Mouse (Mus musculus) Patski (cell line): ENCODE measurements around the gene Cdc42bpg. TPM values are rescaled to one million over a fixed set of nuclear protein-coding genes. Genes with fewer than 3 reads are reported as not detected.

Experiments
- ATAC-seq: fragments of 100-300 bp; one replicate; pipeline ENCODE4 v1.8.0; 2021
- CTCF ChIA-PET: fragments of 350-600 bp; sonication (Branson Sonifier 250); formaldehyde crosslinking; loops from one replicate; lab custom pipeline; 2022; ENCODE audit warnings: inconsistent platforms; lab: Charles Lee
- POLR2A ChIA-PET: fragments of 350-600 bp; sonication (Branson Sonifier 250); formaldehyde crosslinking; loops from one replicate; lab custom pipeline; 2022; ENCODE audit warnings: antibody characterized with exemption, inconsistent platforms; lab: Charles Lee
- DNase-seq: peaks from one replicate; pipeline ENCODE4 v3.0.0-alpha.2; 2011; ENCODE audit warnings: low read depth, low spot score
- H3K27me3 ChIP-seq: fragments of 371-371 bp; one replicate; pipeline ENCODE4 v1.5.1; 2021
- CTCF ChIP-seq: fragments of 100-300 bp; IDR thresholded peaks from one replicate; pipeline ENCODE4 v1.5.1; 2021
- in situ Hi-C: fragments of 300-500 bp; cut with MboI; formaldehyde crosslinking; loops from 3 replicates; pipeline ENCODE4 v1.11.1; 2018; ENCODE audit warnings: low pct_unique_long_range_greater_than_20kb, mixed read lengths
- polyA plus RNA-seq: library from polyadenylated mRNA; unstranded; gene quantifications from one replicate; pipeline ENCODE4 v1.2.3, GENCODE M21; 2021

Cdc42bpg gene
- polyA plus RNA-seq, 1 experiment from 2014 or later: 41.2 TPM

- DNase-seq (no peak), ATAC-seq (no peak)
- in situ Hi-C loops: no loop called here
- no peak for TF ChIP-seq CTCF
- ChIA-PET POLR2A (interaction anchor here (3.3 kb wide), 1 partner anchor 14 kb away, joined by 18 read pairs; the partner anchor contains the start of gene Ehd1), CTCF (interaction anchor here (0.7 to 2.2 kb wide), 2 partner anchors 11 to 14 kb away, joined by 3 to 7 read pairs; no protein-coding TSS in a partner anchor)
- no peaks in the 10 kb centered on the region for H3K27me3 ChIP-seq
Observed at GRCm38 (mm10) chr19:6292262-6292661, 14.0 kb upstream of the Cdc42bpg start.

DNA sequence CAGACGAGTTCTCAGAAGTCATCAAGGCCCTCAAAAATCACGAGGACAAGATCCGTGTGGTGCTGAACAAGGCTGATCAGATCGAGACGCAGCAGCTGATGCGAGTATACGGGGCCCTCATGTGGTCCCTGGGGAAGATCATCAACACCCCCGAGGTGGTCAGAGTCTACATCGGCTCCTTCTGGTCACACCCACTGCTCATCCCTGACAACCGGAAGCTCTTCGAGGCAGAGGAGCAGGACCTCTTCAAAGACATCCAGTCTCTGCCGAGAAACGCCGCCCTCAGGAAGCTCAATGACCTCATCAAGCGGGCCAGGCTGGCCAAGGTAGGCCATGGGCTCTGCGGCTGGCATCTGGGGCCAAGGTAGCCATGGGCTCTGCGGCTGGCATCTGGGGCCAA, 12.0 kb upstream of the Cdc42bpg start:
- in situ Hi-C loops: no loop called here
- CTCF ChIA-PET: interaction anchor here (1.5 to 12.0 kb wide), 2 partner anchors 17 to 41 kb away, joined by 3 to 89 read pairs; partner anchors contain the start of genes Ehd1 and Men1
- POLR2A ChIA-PET: interaction anchor here (0.7 kb wide), 1 partner anchor 38 kb away, joined by 3 read pairs; no protein-coding TSS in a partner anchor
- DNase-seq (no peak), ATAC-seq (no peak)
- H3K27me3 ChIP-seq: no peaks in the 10 kb centered on the region
- no peak for TF ChIP-seq CTCF

DNA sequence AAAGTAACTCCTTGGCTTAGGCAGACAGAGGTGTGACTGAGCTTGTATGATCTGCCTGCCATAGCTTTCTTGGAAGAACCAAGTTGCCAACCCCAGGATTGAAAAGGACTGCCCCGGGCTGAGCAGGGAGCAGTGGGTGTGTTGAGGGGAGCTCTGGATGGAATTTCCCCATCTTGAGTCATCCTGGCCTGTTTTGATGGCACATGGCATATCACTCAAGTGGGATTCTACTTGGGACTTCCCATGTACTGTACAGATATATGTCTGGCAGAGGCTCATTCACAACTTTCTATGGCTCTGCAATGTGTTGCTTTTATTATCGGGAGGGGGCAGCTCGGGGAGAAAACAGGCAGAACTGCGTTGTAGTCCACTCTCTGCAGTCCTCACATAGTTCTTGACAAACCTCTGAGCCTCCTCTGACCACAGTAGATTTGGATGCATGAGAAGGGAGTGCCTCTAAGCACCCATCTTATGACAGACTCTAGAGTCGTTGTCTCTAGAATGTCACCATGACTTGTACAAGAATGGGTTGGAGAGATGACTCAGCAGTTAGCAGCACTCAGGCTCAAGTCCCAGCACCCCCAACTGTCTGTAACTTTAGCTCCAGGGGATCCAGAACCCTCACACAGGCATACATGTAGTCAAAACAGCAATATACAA, 9.6 kb upstream of the Cdc42bpg start:
- POLR2A ChIA-PET: interaction anchor here (4.4 kb wide), 1 partner anchor 19 kb away, joined by 28 read pairs; the partner anchor contains the start of gene Ehd1

GRCm38 (mm10) chr19:6297641-6298040, 8.6 kb upstream of the Cdc42bpg start:
- CTCF ChIA-PET: interaction anchor here (1.1 to 12.0 kb wide), 5 partner anchors 10 to 34 kb away, joined by 3 to 89 read pairs (median 4); partner anchors contain the start of gene Ehd1
- no peaks in the 10 kb centered on the region for H3K27me3 ChIP-seq
- DNase-seq: peak; percentile 71
- in situ Hi-C loops: no loop called here
- no peak for TF ChIP-seq CTCF
- peak; percentile 61 for ATAC-seq
- POLR2A ChIA-PET: interaction anchor here (0.6 to 4.4 kb wide), 2 partner anchors 20 to 37 kb away, joined by 3 to 28 read pairs; partner anchors contain the start of genes Ehd1 and Men1

More for the DNA sequence above, 9.6 kb upstream of the Cdc42bpg start:
- no peak for TF ChIP-seq CTCF
- DNase-seq: no peak
- in situ Hi-C loops: no loop called here
- H3K27me3 ChIP-seq: no peaks in the 10 kb centered on the region
- CTCF ChIA-PET: interaction anchor here (1.1 to 12.0 kb wide), 2 partner anchors 20 to 26 kb away, joined by 3 to 89 read pairs; partner anchors contain the start of gene Ehd1
- ATAC-seq: no peak

- in situ Hi-C loops: no loop called here
- no peak for DNase-seq
Observed at GRCm38 (mm10) chr19:6299003-6299402, 7.3 kb upstream of the Cdc42bpg start.

DNA sequence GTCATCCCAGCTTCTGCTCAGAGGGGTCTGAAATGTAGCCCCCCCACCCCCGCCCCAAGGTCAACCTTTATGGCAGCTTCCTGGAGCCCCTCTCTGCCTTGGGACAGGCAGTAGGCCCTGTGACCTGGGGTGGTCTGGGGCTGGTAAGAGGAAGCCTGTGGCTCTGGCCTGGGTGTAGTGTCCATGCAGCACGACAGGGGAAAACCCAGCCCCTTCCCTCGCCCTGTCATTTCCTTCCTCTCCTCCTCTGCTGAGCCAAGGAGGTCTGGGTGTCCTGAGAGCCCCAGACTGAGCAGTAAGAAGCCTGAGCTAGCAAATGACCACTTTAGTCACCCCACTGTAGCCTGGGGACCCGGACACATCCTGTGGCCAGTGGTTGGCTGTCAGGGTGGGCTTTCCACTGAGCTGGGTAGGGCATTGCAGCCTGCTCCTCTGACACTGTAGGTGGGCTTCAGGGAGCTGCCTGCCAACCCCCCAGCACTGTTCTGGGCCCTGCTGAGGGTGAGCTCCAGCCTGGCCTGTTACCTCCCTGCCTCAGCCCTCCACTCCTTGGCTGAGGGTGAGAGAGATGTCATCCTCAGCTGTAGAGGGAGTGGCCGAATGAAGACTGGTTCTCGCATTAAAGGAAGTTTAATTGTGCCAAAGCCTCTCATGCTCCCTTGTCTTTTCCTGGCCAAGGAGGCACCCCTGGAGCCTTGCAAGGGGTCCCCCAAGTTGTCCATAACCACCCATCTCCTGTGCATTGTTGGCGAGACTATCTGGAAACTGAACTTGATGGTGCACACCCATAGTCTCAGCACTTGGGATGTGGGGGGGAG, 6.6 kb upstream of the Cdc42bpg start:
- DNase-seq (no peak), ATAC-seq (no peak)
- in situ Hi-C loops: no loop called here
- ChIA-PET CTCF (interaction anchor here (1.2 to 12.0 kb wide), 7 partner anchors 15 to 38 kb away, joined by 4 to 89 read pairs (median 6); partner anchors contain the start of gene Ehd1), POLR2A (interaction anchor here (0.5 to 4.4 kb wide), 7 partner anchors 22 to 343 kb away, joined by 3 to 28 read pairs (median 3); partner anchors contain the start of genes Ehd1 and Ppp2r5b)
- TF ChIP-seq CTCF: no peak
- H3K27me3 ChIP-seq: no peaks in the 10 kb centered on the region

More at GRCm38 (mm10) chr19:6299003-6299402, 7.3 kb upstream of the Cdc42bpg start:
- POLR2A ChIA-PET: interaction anchor here (0.6 to 4.4 kb wide), 3 partner anchors 22 to 63 kb away, joined by 3 to 28 read pairs (median 3); partner anchors contain the start of genes Ehd1 and Ppp2r5b
- ATAC-seq: no peak
- H3K27me3 ChIP-seq: no peaks in the 10 kb centered on the region
- TF ChIP-seq CTCF: no peak
- CTCF ChIA-PET: interaction anchor here (1.2 to 12.0 kb wide), 4 partner anchors 22 to 38 kb away, joined by 4 to 89 read pairs (median 5); partner anchors contain the start of gene Ehd1

- no peak for TF ChIP-seq CTCF
- ATAC-seq (no peak), DNase-seq (no peak)
- ChIA-PET CTCF (interaction anchor here (1.5 to 12.0 kb wide), 4 partner anchors 16 to 37 kb away, joined by 4 to 89 read pairs (median 8); partner anchors contain the start of gene Ehd1), POLR2A (interaction anchor here (1.0 to 2.0 kb wide), 3 partner anchors 23 to 113 kb away, joined by 3 to 14 read pairs (median 4); partner anchors contain the start of gene Ehd1)
- H3K27me3 ChIP-seq: no peaks in the 10 kb centered on the region
- in situ Hi-C loops: no loop called here
Observed at GRCm38 (mm10) chr19:6300402-6300841, 5.8 kb upstream of the Cdc42bpg start.

GRCm38 (mm10) chr19:6302114-6302513, 4.1 kb upstream of the Cdc42bpg start:
- no peak for TF ChIP-seq CTCF
- CTCF ChIA-PET: interaction anchor here (1.4 to 12.0 kb wide), 3 partner anchors 25 to 34 kb away, joined by 3 to 89 read pairs (median 10); partner anchors contain the start of gene Ehd1
- in situ Hi-C loops: no loop called here
- POLR2A ChIA-PET: interaction anchor here (1.0 to 1.3 kb wide), 2 partner anchors 27 to 36 kb away, joined by 3 read pairs; no protein-coding TSS in a partner anchor
- no peaks in the 10 kb centered on the region for H3K27me3 ChIP-seq
- ATAC-seq: no peak
- DNase-seq: no peak

GRCm38 (mm10) chr19:6302522-6302921, 3.7 kb upstream of the Cdc42bpg start:
- ATAC-seq (no peak), DNase-seq (no peak)
- ChIA-PET POLR2A (interaction anchor here (1.0 to 1.3 kb wide), 2 partner anchors 27 to 37 kb away, joined by 3 read pairs; no protein-coding TSS in a partner anchor), CTCF (interaction anchor here (1.2 to 12.0 kb wide), 6 partner anchors 11 to 36 kb away, joined by 3 to 89 read pairs (median 5); partner anchors contain the start of gene Ehd1)
- TF ChIP-seq CTCF: no peak
- in situ Hi-C loops: no loop called here
- H3K27me3 ChIP-seq: no peaks in the 10 kb centered on the region
